Mouse (Mus musculus): Measurements from ENCODE around the gene Casc1.

DNA sequence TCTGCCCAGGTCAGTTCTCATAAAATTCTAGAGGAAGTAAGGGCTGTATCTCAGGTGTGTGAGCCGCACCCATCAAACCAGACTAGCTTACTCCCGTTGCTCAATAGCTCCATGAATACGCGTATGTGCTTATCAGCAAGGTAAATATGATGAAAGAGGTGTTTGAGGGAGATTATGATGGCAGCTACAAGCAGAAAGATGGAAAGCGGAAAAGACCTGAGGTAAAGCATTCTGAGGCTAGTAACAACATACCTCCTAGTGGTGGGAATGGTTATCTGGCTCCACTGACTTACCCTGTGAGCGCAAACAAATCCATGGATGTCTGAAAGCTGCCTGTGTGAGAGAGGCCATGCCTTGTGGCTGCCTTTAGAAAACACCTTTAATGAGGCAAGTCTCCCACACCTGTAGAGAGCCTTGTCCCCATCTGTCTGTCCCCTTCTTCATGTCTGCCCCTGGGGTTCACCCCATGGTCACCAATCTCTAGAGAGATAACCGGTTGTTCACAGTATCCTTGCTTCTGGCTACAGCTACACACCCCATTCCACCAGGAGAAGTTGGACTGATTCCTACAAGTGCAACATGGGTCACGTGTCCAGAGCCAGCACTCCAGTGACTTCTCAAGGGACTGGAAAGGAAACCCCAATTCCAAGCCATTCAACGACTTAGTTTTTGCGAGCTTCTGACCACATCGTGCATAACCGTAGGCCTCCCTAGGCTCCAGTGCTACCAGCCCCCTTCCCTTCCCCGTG is 45.3 kb upstream of the Casc1 start:
- TF ChIP-seq POLR2A (IDR thresholded peaks at IDR 0.05; ENCODE audit: low read depth, low read length), result no peak
- no peak for TF ChIP-seq CTCF (conservative IDR thresholded peaks at IDR 0.05; ENCODE audit: insufficient read depth, insufficient read length, low read depth, low read length)
